Mouse (Mus musculus) fibroblast of lung, adult 2 months (primary cell): ENCODE results near the gene Nkx1-2.
A peak's percentile ranks its signal among the peaks of the same experiment; 100 is the strongest.

Experiments used
- DNase-seq: peaks from one replicate; pipeline ENCODE4 v3.0.0-alpha.2; 2011; ENCODE audit warnings: low read depth

Gene Nkx1-2

GRCm38 (mm10) chr7:132599071-132599975 lies at the start of gene Nkx1-2:
TSS of gene Nkx1-2 (minus strand) at chr7:132599637.
- no peak for DNase-seq

- no peak for DNase-seq
These were observed 47.1 kb upstream of the Nkx1-2 start for GRCm38 (mm10) chr7:132646514-132646913.

- DNase-seq: no peak
These were observed 45.3 kb upstream of the Nkx1-2 start for GRCm38 (mm10) chr7:132644605-132645279.

GRCm38 (mm10) chr7:132641606-132642005 lies 42.2 kb upstream of the Nkx1-2 start:
- DNase-seq: no peak

GRCm38 (mm10) chr7:132640946-132641345 lies 41.5 kb upstream of the Nkx1-2 start:
- no peak for DNase-seq

GRCm38 (mm10) chr7:132638446-132639087 lies 39.1 kb upstream of the Nkx1-2 start:
- no peak for DNase-seq

GRCm38 (mm10) chr7:132637292-132637691 lies 37.9 kb upstream of the Nkx1-2 start:
- no peak for DNase-seq

GRCm38 (mm10) chr7:132631313-132631712 lies 31.9 kb upstream of the Nkx1-2 start:
- DNase-seq: no peak

- DNase-seq: no peak
These were observed 28.0 kb upstream of the Nkx1-2 start for GRCm38 (mm10) chr7:132627448-132627847.

GRCm38 (mm10) chr7:132626174-132626573 lies 26.7 kb upstream of the Nkx1-2 start:
- DNase-seq: no peak

GRCm38 (mm10) chr7:132624161-132624560 lies 24.7 kb upstream of the Nkx1-2 start:
- DNase-seq: no peak

- DNase-seq: no peak
These were observed 20.8 kb upstream of the Nkx1-2 start for GRCm38 (mm10) chr7:132619975-132620918.

- no peak for DNase-seq
These were observed 20.1 kb upstream of the Nkx1-2 start for GRCm38 (mm10) chr7:132619549-132619948.

- DNase-seq: no peak
These were observed 17.7 kb upstream of the Nkx1-2 start for GRCm38 (mm10) chr7:132617021-132617564.

- no peak for DNase-seq
These were observed 17.0 kb upstream of the Nkx1-2 start for GRCm38 (mm10) chr7:132616391-132616790.

- no peak for DNase-seq
These were observed 15.9 kb upstream of the Nkx1-2 start for GRCm38 (mm10) chr7:132615346-132615745.

GRCm38 (mm10) chr7:132611530-132611929 lies 12.1 kb upstream of the Nkx1-2 start:
- DNase-seq: no peak

GRCm38 (mm10) chr7:132610468-132611318 lies 11.3 kb upstream of the Nkx1-2 start, which contains the start of gene Lhpp:
TSS of gene Lhpp (plus strand) at chr7:132610638.
- peak; percentile 37 for DNase-seq

- no peak for DNase-seq
These were observed 9.0 kb upstream of the Nkx1-2 start for GRCm38 (mm10) chr7:132608316-132609020.

- no peak for DNase-seq
These were observed 6.3 kb upstream of the Nkx1-2 start for GRCm38 (mm10) chr7:132605689-132606088.
